Mouse (Mus musculus) spleen, embryonic (tissue): Measurements from ENCODE around the gene Ism1.

Experiments
- CTCF ChIA-PET: fragments of 350-600 bp; sonication (Branson Sonifier 250); formaldehyde crosslinking; loops from one replicate; lab custom pipeline; 2022; lab: Charles Lee

The Ism1 gene

DNA sequence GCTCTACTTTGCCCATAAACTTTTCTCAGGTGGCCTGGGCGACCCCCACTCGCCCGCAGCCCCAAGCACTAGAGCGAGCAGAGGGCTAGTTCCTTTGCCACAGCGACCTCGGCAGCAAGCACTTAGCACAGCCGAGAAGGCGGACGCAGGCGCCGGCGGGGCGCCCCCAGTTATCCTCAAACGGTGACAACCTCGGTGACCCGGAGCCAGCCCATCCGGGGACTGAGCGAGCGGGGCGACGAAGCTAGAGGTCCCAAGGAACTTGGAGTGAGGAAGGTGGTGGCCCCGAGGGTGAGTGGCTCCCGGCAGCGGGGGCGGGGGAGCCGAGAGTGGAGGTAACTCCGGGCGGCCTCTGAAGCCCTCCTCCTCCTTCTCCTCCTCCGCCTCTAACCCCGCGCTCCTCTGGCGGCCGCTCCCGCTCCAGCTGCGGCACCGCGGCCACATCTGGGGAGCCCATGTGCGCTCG lies at the start of gene Ism1:
Gene Ism1, plus strand, starts transcription at position 370 of the 466 bp plus-strand sequence.
- CTCF ChIA-PET: no interaction called here

DNA sequence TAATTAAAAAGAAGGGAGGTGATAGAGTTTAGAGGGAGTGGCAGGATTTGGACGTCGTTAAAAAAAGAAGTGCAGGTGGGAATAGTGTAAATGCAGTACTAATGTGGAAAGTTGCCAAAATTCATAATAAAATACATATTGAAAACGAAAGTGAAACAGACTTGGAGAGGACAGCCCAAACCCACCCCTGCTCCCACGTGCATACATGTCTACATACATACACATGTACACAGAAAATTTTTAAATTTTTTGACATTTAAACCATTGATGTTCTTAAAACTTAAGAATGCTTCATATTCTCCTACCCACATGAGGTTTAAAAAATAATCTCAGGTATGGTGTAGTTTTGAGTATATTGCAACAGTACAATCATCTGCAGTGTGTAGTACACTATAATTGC lies 49.2 kb upstream of the Ism1 start:
- CTCF ChIA-PET: no interaction called here

DNA sequence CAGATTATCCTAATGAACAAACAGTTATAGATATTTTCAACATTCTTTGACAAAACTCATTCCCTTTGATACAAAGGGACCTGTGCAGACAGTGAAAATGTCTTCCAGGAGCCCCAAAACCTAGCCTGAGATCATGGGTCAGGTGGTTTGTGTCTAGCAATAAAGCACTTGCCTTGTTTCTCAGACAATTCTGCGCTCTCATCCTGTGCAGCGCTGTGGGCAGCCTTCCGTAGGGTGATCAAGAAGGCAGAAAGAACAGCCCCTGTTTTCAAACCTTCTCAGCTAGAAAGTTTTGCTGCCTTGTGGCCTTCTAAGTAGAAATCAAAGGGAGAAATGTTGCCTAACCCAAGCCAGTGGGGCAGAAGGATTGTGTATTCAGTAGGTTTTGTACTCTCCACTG lies 48.3 kb upstream of the Ism1 start:
- CTCF ChIA-PET: no interaction called here

DNA sequence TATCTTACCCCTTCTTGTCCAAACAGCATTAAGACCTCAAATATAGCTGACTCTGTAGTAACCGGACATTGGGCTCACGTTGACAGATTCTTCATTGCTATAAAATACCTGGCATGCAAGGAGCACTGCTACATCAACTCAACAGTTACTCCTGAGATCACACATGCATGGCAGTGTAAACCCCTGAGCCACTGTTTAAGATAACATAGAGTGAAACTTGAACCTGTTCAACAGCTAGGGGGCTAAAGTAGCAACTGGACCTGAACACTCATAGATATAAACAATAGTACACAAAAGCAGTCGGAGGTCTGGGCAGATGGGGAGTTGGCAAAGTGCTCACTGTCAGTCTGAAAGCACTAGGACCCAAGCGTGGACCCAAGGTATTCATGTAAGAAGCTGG lies 43.5 kb upstream of the Ism1 start:
- CTCF ChIA-PET: no interaction called here

GRCm38 (mm10) chr2:139637861-139638260 lies 40.1 kb upstream of the Ism1 start:
- CTCF ChIA-PET: no interaction called here

DNA sequence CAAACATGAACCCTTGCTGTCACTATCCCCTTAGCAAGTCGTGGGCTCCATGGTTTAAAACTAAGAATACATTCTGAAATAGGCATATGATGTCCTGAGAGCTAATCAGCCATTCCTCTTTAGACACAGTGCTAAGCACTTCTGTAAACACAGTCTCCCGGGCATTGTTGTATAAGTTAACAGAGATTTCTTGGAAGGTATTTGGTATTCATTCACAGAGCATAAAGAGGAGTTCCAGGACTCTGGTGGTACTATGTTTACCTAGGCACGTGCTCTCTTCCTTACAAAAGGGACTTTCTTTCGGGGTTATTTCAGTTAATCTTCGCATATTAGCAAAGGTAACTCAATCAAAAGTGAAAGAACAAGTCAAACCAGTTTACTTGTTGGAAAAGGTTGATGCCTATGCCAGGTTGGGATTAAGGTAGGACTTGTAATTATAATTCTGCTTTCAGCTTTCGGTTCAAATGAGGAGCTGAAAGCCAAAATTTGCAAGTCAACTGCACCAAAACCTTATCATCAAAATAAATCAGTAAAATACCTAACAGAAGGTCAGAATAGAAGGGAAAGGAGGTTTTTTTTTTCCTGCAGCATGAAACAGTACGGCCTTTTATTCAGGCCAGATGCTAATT lies 36.1 kb upstream of the Ism1 start:
- CTCF ChIA-PET: no interaction called here

DNA sequence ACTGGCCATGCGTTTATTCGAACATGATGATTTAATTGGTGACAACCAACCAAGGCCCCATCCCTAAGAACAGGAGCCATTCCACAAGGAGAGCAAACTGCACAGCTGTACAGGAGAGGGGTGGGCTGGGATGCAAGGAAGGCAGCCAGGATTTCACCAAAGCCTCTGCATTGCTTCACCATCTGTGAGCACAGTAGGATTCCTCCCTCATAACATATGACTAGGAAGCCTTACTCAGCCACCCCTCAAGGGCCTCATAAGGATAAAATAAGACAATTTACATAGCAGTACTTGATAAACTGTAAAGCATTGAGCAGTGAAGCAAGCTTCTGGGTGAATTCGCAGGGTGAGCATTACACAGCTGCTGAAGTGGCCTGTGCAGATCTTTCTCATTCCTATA lies 28.5 kb upstream of the Ism1 start:
- CTCF ChIA-PET: no interaction called here

DNA sequence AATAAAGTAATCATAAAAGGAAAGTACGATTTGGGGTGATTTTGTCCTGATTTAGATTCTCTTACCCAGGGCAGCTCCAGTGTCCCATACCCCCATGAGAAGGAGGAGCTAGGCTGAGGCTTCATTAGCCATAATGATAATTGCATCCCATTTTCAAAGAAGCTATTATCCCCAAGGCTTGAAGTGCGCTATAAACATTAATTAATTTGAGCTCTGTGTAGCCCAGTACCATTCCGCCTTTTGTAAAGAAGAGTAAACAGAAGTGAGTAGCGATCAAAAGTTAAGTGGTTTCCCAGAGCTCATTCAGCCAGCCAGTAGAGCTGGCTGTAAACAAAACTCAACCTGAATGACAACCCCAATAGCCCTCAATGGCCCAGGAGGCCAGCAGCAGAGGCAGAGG lies 21.2 kb upstream of the Ism1 start:
- CTCF ChIA-PET: no interaction called here

GRCm38 (mm10) chr2:139671838-139672237 lies 6.1 kb upstream of the Ism1 start:
- CTCF ChIA-PET: no interaction called here

DNA sequence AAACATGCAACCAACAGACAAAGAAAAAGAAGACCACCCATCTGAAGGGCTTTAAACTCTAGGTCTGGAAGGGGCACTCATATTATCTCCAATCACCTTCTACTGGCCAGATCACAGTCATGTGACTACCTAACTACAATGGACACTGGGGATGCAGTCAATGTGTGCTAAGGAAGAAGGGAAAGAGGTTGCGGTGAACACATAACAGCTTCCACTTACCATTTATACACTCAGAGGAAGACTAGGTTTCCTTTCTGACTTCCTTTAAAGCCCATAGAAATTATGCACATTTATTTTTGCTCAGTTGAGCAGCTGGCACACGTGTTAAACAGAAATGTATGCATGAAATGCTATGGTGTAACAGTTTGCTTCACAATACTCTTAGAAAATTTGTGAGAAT lies 5.6 kb upstream of the Ism1 start:
- CTCF ChIA-PET: no interaction called here

DNA sequence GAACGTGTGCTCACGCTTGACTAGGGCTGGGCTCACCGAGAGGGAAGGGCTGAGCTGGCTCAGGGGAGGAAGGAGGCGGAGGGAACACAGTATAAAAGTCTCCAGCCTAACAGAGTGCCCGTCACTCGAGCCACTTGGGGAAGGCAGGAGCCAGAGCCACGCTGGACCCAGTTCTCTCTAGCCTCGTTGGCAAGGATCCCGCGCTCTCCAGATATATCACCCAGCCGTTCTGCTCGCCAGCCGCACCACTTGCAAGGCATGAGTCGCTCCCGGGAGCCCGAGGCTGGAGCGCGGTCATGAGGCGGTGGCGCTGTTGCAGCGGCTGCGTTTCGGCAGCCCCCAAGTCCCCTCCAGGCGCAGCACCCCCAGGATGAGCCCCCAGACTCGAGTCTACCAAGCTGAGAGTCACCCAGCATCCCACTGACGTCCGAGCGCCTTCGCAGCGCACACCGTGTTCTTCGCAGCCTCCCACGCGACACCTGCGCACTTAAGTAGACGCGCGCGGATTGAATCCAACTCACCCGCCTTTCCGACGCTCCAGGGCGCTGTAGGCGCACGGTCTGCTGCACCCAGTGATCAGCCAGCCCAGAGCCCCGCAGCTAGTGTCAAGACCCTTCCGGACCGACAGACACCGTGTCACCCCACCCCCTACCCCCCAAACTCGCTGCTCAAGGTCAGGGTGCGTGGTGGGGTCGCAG lies 764 bp upstream of the Ism1 start:
- CTCF ChIA-PET: no interaction called here

GRCm38 (mm10) chr2:139678275-139679140 lies 530 bp downstream of the Ism1 start:
- CTCF ChIA-PET: no interaction called here

DNA sequence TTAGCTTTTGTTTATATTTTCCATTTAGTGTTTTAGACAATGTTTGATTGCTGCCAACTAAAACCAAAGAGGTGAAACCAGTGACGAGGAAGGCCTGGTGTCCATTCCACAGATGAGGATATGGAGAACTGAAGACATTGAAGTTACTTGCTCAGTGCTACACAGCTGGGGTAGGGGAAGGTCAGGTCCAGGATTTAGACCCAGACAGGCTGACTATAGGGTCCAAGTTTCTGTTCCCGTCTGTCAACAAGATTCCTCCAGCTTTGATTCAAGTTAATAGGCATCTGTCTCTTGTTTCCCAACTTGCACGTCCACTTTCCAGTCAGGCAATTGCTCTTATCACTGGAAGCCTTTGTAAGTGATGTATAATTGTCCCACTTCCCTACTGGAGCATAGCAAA lies 4.6 kb downstream of the Ism1 start:
- CTCF ChIA-PET: no interaction called here

DNA sequence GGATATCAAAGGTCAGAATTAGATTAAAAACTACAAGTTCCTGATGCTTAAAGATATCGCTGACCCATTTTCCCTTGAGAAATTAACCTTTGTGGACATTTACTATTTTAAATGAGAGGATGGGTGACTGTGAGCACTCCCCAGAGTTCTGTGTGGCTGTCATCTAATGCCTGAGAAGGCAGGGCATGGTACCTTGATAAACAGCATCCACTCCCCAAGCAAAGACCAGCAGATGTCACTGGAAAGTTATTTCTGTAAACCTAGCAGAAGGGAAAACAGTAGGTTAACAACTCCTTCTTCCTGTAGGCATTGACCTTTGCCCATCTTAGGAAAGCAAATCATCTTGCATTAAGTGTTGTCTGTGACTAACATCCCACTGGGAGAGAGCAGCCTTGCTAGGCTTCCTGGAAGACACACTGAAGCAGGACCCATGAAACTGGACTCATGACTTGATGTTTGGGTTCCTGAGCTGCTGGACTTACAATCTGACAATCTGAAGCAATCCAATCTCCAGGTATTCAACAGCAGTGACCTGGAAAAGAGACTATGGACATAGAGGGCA lies 11.5 kb downstream of the Ism1 start:
- CTCF ChIA-PET: no interaction called here

DNA sequence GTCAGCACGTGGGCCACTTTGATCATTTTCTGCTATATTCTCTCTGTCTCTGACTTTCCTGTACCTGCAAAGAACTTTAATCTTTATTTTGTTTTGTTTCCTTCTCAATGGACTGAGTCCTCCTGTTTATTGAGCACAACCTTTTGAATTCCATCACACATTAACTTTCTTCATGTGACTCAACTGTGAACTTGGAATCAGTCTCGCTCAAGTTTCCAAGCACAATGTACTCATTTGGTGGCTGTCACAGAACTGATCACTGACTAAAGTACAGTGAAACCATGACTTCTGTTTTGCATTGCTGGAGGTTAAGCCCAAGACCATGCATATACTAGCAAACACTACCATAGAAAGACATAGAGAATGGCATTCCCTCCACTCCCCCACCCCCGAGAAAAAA lies 15.5 kb downstream of the Ism1 start:
- CTCF ChIA-PET: no interaction called here

DNA sequence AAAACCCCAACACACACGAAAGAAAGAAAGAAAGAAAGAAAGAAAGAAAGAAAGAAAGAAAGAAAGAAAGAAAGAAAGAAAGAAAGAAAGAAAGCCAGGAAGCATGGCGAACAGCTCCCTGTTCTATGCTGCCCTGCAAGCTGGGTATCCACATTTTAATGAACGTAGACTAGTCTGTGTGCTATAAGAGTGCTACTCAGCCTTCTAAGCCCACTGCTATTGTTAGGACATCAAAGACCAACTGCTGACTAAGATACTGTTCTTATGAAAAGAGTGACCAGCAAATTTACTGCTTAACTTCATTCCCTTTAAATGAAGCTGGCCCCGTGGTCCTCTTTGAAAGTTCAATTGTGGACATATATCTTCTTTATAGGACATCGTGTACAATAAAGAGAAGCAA lies 16.7 kb downstream of the Ism1 start:
- CTCF ChIA-PET: no interaction called here

DNA sequence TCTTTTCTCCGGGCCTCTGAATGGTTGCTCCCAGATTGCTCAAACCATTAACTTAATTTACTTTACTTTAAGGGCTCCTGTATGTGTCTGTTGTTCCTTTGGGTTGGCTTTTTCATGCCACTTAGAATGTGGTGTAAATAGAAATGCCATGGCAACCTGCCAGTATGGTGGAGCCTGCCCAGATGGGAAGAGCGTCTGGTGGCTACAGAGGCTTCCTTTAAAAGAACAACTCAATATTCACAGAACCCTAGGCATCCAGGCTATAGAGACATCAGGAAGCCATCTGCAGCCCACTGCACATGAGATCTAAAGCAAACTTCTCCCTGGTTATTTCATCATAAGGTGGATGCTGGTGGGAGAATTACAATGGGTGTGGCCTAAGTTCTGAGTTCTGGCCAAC lies 18.6 kb downstream of the Ism1 start:
- CTCF ChIA-PET: no interaction called here

GRCm38 (mm10) chr2:139700609-139701008 lies 22.6 kb downstream of the Ism1 start:
- CTCF ChIA-PET: no interaction called here

- CTCF ChIA-PET: interaction anchor here (0.7 kb wide), 1 partner anchor 152 kb away, joined by 7 read pairs; no protein-coding TSS in a partner anchor
Observed at GRCm38 (mm10) chr2:139704951-139705350, 27.0 kb downstream of the Ism1 start.

- CTCF ChIA-PET: no interaction called here
Observed at GRCm38 (mm10) chr2:139708194-139708899, 30.4 kb downstream of the Ism1 start.

- CTCF ChIA-PET: no interaction called here
Observed at GRCm38 (mm10) chr2:139711640-139712039, 33.7 kb downstream of the Ism1 start.

DNA sequence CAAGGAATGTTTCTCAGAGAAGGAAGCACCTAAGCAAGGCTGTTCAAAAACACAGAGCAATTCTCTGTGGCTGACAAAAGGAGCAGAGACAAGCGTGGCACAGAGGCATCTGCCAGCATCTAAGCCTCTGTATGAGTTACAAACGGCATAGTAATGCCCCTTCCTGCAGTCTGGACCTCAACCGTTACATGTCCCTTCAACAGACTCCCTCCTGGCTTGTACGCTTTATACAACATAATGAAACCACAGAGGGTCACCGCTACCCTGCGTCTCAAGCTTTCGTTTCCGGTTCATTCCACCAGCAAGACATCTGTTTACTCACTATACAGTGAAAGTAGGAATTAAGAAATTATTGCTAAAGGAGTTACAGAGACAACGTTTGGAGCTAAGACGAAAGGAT lies 34.1 kb downstream of the Ism1 start:
- CTCF ChIA-PET: no interaction called here
